Mouse (Mus musculus) forebrain, embryonic 11.5 days (tissue): ENCODE data around the gene Zmiz1. TPM values are rescaled to one million over a fixed set of nuclear protein-coding genes. Genes with fewer than 3 reads are reported as not detected.

Experiments used
- ATAC-seq: fragments of 200-750 bp; cut with Nextera tagmentation; replicated peaks from 2 replicates; pipeline ENCODE4 v1.8.0; 2017; ENCODE audit warnings: moderate TSS enrichment; ENCODE audit not compliant: low FRiP score
- DNase-seq: peaks from one replicate; pipeline ENCODE4 v3.0.0-alpha.2; 2017; ENCODE audit warnings: low spot score
- H3K27ac ChIP-seq: fragments of 300-500 bp; sonication (generic); 2 replicates; pipeline ENCODE4 v1.5.1; 2014; ENCODE audit warnings: low read depth, low read length
- H3K27me3 ChIP-seq: fragments of 300-500 bp; sonication (generic); 2 replicates; pipeline ENCODE4 v1.6.1; 2014; ENCODE audit warnings: mild to moderate bottlenecking, low read length, mixed read lengths; ENCODE audit not compliant: control insufficient read depth, insufficient read depth
- H3K36me3 ChIP-seq: fragments of 300-500 bp; sonication (generic); 2 replicates; pipeline ENCODE4 v1.6.1; 2014; ENCODE audit warnings: mild to moderate bottlenecking, low read length, moderate library complexity, mixed read lengths; ENCODE audit not compliant: control insufficient read depth, insufficient read depth
- H3K4me1 ChIP-seq: fragments of 300-500 bp; sonication (generic); replicated peaks from 2 replicates; pipeline ENCODE4 v1.6.1; 2014; ENCODE audit warnings: low read length, mixed read lengths; ENCODE audit not compliant: control insufficient read depth, insufficient read depth
- H3K4me2 ChIP-seq: fragments of 300-500 bp; sonication (generic); 2 replicates; pipeline ENCODE4 v1.6.1; 2014; ENCODE audit warnings: low read depth, mild to moderate bottlenecking, low read length, moderate library complexity, mixed read lengths; ENCODE audit not compliant: severe bottlenecking
- H3K4me3 ChIP-seq: fragments of 300-500 bp; sonication (generic); 2 replicates; pipeline ENCODE4 v1.5.1; 2014; ENCODE audit warnings: low read depth, low read length
- H3K9ac ChIP-seq: fragments of 300-500 bp; sonication (generic); 2 replicates; pipeline ENCODE4 v1.6.1; 2014; ENCODE audit warnings: low read length
- H3K9me3 ChIP-seq: fragments of 300-500 bp; sonication (generic); 2 replicates; pipeline ENCODE4 v1.6.1; 2016; ENCODE audit warnings: low read length, mixed read lengths; ENCODE audit not compliant: control insufficient read depth
- WGBS: fragments of 180-500 bp; shearing (Covaris S2); extraction: QIAGEN DNeasy Blood & Tissue Kit; methylation state at CpG from one replicate; pipeline ENCODE4 v1.1.7; 2014; 5-methylcytosine and 5-hydroxymethylcytosine counted together
- polyA plus RNA-seq: library from polyadenylated mRNA; unstranded; fragments of >200 nt; fragmentation: Nextera tagmentation; extraction: Ambion mirVana; gene quantifications from 2 replicates; pipeline ENCODE4 v1.2.1, GENCODE M21; 2014

Gene Zmiz1
- polyA plus RNA-seq, 1 experiment from 2014 or later, result 71.2 TPM

DNA sequence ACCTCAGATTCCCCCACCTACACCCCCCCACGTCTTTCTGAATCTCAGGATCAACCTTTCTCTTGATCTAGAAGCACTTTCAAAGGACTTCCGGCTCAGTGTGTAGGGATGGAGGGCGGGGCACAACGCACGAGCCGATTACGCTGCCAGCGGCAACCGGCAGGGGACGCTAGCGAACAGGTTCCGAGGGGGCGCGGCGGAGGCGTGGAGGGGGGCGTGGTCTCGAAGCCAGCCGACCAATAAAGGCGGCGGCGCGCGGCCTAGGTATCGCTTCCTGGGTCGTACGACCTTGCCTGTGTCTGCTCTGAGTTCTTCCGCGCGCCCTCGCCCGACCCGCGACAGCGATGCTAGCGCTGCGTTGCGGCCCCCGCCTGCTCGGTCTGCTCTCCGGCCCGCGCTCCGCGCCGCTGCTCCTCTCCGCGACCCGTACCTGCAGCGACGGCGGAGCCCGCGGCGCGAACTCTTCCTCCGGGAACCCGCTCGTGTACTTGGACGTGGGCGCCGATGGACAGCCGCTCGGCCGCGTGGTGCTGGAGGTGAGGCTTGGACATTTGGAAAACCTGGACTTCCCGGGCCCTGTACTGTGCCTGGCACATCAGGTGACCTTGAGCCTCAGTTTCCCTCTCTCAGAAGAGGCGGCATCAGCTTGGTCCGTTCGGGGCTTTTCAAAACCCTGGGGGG lies 235.0 kb downstream of the Zmiz1 start, which contains the start of gene Ppif:
Gene Ppif, plus strand, starts transcription at position 267 of the 681 bp plus-strand sequence.
- peak; percentile 92 for ATAC-seq
- Histone ChIP-seq H3K4me2 (peak within 1 kb of the TSS; percentile 97), H3K27ac (peak within 1 kb of the TSS; percentile 41; the same call in 1 of the 2 replicates), H3K4me3 (peak within 1 kb of the TSS; percentile 88), H3K27me3 (no peaks in the 10 kb centered on the region), H3K9me3 (no peaks in the 10 kb centered on the region), H3K9ac (peak within 1 kb of the TSS; percentile 79), H3K36me3 (no peaks in the 10 kb centered on the region; the same call in 1 of the 2 replicates), H3K4me1 (peaks cover 5% of the 10 kb centered on the region)
- under 1% methylated on average over 70 of the region's 70 CpGs for WGBS
- peak; percentile 99 for DNase-seq

DNA sequence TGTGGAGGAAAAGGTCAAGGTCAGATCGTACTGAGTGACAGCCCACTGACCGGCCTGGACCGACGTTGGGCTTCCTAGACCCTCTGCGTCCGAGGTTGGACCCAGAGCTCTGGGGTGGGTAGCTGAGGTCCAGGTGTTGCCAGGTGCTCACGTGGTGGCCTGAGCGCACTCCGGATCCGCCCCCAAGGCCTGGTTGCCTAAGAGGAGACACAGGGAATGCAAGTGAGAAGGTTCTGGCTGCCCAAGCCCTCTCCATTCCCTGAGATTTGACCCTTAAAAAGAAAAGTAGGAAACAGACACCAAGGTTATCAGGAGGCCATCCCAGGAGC lies 235.5 kb downstream of the Zmiz1 start:
- Histone ChIP-seq H3K36me3 (no peaks in the 10 kb centered on the region; the same call in 1 of the 2 replicates), H3K9me3 (no peaks in the 10 kb centered on the region)

GRCm38 (mm10) chr14:25695059-25695458 lies 236.1 kb downstream of the Zmiz1 start:
- peak overlapping the region; percentile 88 for H3K4me3 ChIP-seq
- H3K4me1 ChIP-seq, result peaks cover 5% of the 10 kb centered on the region
- H3K27me3 ChIP-seq, result no peaks in the 10 kb centered on the region
- no peak overlapping the region for H3K27ac ChIP-seq
- no peaks in the 10 kb centered on the region for H3K9me3 ChIP-seq
- ATAC-seq, result no peak
- no peak for DNase-seq
- H3K9ac ChIP-seq, result peak overlapping the region; percentile 79
- peak overlapping the region; percentile 97 for H3K4me2 ChIP-seq
- WGBS, result 75% methylated on average over 6 of the region's 6 CpGs
- H3K36me3 ChIP-seq, result no peaks in the 10 kb centered on the region; the same call in 1 of the 2 replicates

More for the DNA sequence above, 235.5 kb downstream of the Zmiz1 start:
- Histone ChIP-seq H3K4me1 (peaks cover 5% of the 10 kb centered on the region), H3K27me3 (no peaks in the 10 kb centered on the region), H3K4me2 (peak overlapping the region; percentile 97), H3K27ac (no peak overlapping the region), H3K4me3 (peak overlapping the region; percentile 88), H3K9ac (peak overlapping the region; percentile 79)
- WGBS, result 3% methylated on average over 10 of the region's 10 CpGs
- DNase-seq (no peak), ATAC-seq (peak; percentile 47; the same call in 1 of the 2 replicates)

DNA sequence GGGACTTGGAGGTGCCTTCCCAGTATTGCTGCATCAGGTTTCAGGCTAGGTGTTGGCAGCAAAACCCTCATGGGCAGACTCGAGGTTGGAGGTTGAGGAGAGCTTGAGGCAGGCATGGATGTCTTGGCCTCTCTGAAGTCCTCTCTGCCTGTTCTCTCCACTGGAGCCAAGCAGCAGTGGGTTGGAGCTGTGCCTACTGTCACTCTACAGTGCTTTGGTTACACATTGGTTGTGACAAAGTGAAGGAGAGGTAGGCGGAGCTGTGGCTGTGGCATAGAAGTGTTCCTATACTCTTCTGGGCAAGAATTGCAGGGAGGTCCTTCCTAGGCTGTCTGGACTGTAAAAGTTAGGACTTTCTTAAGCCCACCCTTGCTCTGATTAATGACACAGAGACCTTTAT lies 237.4 kb downstream of the Zmiz1 start:
- Histone ChIP-seq H3K27me3 (no peaks in the 10 kb centered on the region), H3K36me3 (no peaks in the 10 kb centered on the region; the same call in 1 of the 2 replicates), H3K4me2 (no peak overlapping the region), H3K27ac (no peak overlapping the region), H3K4me1 (peaks cover 5% of the 10 kb centered on the region), H3K4me3 (no peak overlapping the region), H3K9me3 (no peaks in the 10 kb centered on the region), H3K9ac (no peak overlapping the region)
- no peak for DNase-seq
- ATAC-seq, result no peak
- 78% methylated on average over 2 of the region's 2 CpGs for WGBS

GRCm38 (mm10) chr14:25701986-25702385 lies 243.0 kb downstream of the Zmiz1 start:
- Histone ChIP-seq H3K27me3 (no peaks in the 10 kb centered on the region), H3K4me3 (no peak overlapping the region), H3K9me3 (no peaks in the 10 kb centered on the region), H3K36me3 (no peaks in the 10 kb centered on the region; the same call in 1 of the 2 replicates), H3K27ac (no peak overlapping the region), H3K4me1 (no peaks in the 10 kb centered on the region), H3K9ac (no peak overlapping the region), H3K4me2 (no peak overlapping the region)
- ATAC-seq, result no peak
- DNase-seq, result no peak

DNA sequence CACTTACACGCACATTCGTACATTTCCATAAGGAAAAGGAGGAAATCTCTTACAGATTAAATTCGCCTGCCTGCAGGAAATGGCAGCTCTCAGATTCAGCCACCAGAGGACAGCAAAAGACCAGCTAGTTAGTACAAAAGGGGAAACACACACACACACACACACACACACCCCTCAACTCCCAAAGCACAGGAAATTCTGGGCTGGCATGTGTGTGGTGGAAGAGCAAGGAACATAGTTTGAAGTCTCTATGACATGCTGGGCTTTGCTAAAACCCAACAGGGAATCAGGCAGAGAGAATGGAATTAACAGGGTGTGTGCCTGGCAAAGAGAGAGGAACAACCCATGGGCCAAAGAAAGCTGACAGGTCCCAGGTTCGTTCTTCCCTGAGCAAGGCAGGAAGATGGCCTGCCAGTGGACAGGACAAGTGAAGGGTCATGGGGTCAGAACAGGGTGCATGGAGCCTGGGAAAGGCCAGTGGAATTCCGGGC lies 248.8 kb downstream of the Zmiz1 start:
- H3K9ac ChIP-seq, result no peak overlapping the region
- no peak overlapping the region for H3K4me3 ChIP-seq
- WGBS, result 71% methylated on average over 5 of the region's 5 CpGs
- 0 out of 2 replicates have a peak, but pooled peaks cover 2% of the 10 kb centered on the region for H3K4me1 ChIP-seq
- no peaks in the 10 kb centered on the region for H3K27me3 ChIP-seq
- ATAC-seq (no peak), DNase-seq (no peak)
- H3K36me3 ChIP-seq, result no peaks in the 10 kb centered on the region
- H3K4me2 ChIP-seq, result no peak overlapping the region
- no peaks in the 10 kb centered on the region for H3K9me3 ChIP-seq
- H3K27ac ChIP-seq, result no peak overlapping the region

DNA sequence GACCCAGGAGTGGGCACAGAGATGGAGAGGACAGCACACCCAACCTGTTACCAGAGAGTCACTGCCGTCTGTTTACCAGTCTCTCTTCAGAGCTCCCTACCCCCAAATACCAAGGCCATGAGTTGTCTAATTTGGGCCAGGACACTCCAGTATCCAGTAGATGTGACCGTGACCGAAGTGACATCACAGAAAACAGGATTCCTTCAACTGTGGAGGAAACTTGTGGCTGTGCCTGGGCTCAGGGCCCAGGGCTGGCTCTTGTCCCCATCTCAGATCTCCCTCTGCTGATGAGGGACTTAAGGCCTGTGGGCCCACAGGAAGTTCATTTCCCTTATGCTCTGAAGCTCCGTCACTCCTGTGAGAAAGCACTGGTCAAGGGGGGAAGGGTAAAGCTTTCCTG lies 249.5 kb downstream of the Zmiz1 start:
- no peak for DNase-seq
- 0 out of 2 replicates have a peak, but pooled peaks cover 2% of the 10 kb centered on the region for H3K4me1 ChIP-seq
- H3K9ac ChIP-seq, result no peak overlapping the region
- no peak for ATAC-seq
- H3K36me3 ChIP-seq, result no peaks in the 10 kb centered on the region
- no peak overlapping the region for H3K27ac ChIP-seq
- H3K4me3 ChIP-seq, result no peak overlapping the region
- no peaks in the 10 kb centered on the region for H3K9me3 ChIP-seq
- H3K4me2 ChIP-seq, result no peak overlapping the region
- H3K27me3 ChIP-seq, result no peaks in the 10 kb centered on the region
- WGBS, result 79% methylated on average over 4 of the region's 4 CpGs

DNA sequence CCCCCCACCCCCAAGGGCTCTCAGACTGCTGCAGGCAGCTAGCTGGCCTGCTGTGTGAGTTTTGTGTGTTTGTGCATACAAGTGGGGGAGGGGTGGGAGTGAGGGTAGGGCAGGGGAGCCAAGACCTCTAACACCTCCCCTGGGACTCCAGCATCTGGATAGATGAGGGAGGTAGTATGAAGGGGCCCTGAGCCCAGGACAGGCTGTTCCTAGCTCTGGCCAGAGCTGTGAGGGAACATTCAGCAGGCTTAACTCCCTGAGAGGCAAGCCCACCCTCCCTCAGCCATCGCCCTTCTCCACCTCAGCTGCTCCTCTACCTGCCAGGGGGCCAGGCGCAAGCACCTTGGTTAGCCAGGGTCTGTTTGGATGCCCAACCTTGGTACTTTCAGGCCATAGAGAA lies 249.9 kb downstream of the Zmiz1 start:
- Histone ChIP-seq H3K9me3 (no peaks in the 10 kb centered on the region), H3K27me3 (no peaks in the 10 kb centered on the region), H3K9ac (no peak overlapping the region), H3K4me2 (no peak overlapping the region), H3K4me1 (0 out of 2 replicates have a peak, but pooled peaks cover 2% of the 10 kb centered on the region), H3K4me3 (no peak overlapping the region), H3K36me3 (no peaks in the 10 kb centered on the region), H3K27ac (no peak overlapping the region)
- DNase-seq (no peak), ATAC-seq (no peak)
- WGBS, result 90% methylated on average over 2 of the region's 2 CpGs

- Histone ChIP-seq H3K4me3 (no peak overlapping the region), H3K4me1 (0 out of 2 replicates have a peak, but pooled peaks cover 2% of the 10 kb centered on the region), H3K36me3 (no peaks in the 10 kb centered on the region), H3K27me3 (no peaks in the 10 kb centered on the region), H3K27ac (no peak overlapping the region), H3K9ac (no peak overlapping the region), H3K4me2 (no peak overlapping the region), H3K9me3 (no peaks in the 10 kb centered on the region)
- no peak for ATAC-seq
- no peak for DNase-seq
- 84% methylated on average over 4 of the region's 4 CpGs for WGBS
Measured at GRCm38 (mm10) chr14:25710073-25710472, 251.1 kb downstream of the Zmiz1 start.
